Comparison of ENCODE assay signal across 28 mouse cellular contexts in genomic region chr4:56122198-56122597, GRCm38 (mm10).
DNase-seq lines count a peak whose midpoint lies in the region; ATAC-seq and TF ChIP-seq lines count a peak whose summit lies in the region.
"Had no signal": no experiment of that assay in that cellular context is flagged by ENCODE, and none has a peak within 500 bp of the region (broad histone marks: within the 10 kb centered on the region; RNA-seq: fewer than 3 reads in every experiment).

No protein-coding gene starts in this region.

- DNase-seq in urinary bladder, adult 18-20 months (ENCODE audit: low spot score in 2 of 2) = peak; percentile 15 to 29
- DNase-seq in urinary bladder, postnatal 25 days (ENCODE audit: low spot score) = no peak
- peak; percentile 3 for DNase-seq in 3T3-L1 (ENCODE audit: low read depth, low spot score)
- no peak for DNase-seq in spleen, adult 18-20 months
- DNase-seq: adrenal gland, adult 8-10 months; adrenal gland, postnatal 14 days; adrenal gland, postnatal 36 days; cerebellum, adult 11 months; cerebellum, adult 18-20 months; cerebellum, adult 8-10 months; cerebellum, adult 9-11 months; cerebellum, postnatal 14 days; cerebellum, postnatal 36 days; embryo, embryonic 11 days had no signal

- TF ChIP-seq CTCF in bone marrow macrophage, adult 2 months (IDR thresholded peaks at IDR 0.05; ENCODE audit: low read depth, low read length) = no peak

- no peak overlapping the region for H3K9ac ChIP-seq in midbrain, embryonic 16.5 days (ENCODE audit: low read depth, low read length)
- H3K9ac ChIP-seq: embryonic facial prominence, embryonic 13.5 days; embryonic facial prominence, embryonic 15.5 days; forebrain, embryonic 12.5 days had no signal

- H3K9me3 ChIP-seq in midbrain, embryonic 16.5 days (replicated peaks; ENCODE audit: control insufficient read depth, low read length, poor library complexity, severe bottlenecking) = no peaks in the 10 kb centered on the region
- H3K9me3 ChIP-seq: embryonic facial prominence, embryonic 13.5 days; embryonic facial prominence, embryonic 15.5 days; forebrain, embryonic 10.5 days; forebrain, embryonic 12.5 days had no signal

- 90% methylated on average over 5 of the region's 5 CpGs for WGBS in midbrain, embryonic 16.5 days

- no peaks in the 10 kb centered on the region for H3K27me3 ChIP-seq in midbrain, embryonic 16.5 days (ENCODE audit: control insufficient read depth, insufficient read depth, low read depth, low read length)
- H3K27me3 ChIP-seq: CH12.LX; embryonic facial prominence, embryonic 13.5 days; embryonic facial prominence, embryonic 15.5 days; forebrain, embryonic 12.5 days; Patski had no signal

- TF ChIP-seq POLR2A in bone marrow macrophage, adult 2 months (IDR thresholded peaks at IDR 0.05; ENCODE audit: borderline replicate concordance, low read depth, low read length) = no peak

- no peak overlapping the region for H3K4me3 ChIP-seq in bone marrow macrophage, adult 2 months (ENCODE audit: insufficient read depth, low read length)
- no peak overlapping the region for H3K4me3 ChIP-seq in midbrain, embryonic 16.5 days (ENCODE audit: low read depth, low read length)
- H3K4me3 ChIP-seq: embryonic facial prominence, embryonic 13.5 days; embryonic facial prominence, embryonic 15.5 days; erythroblast, embryonic 14.5 days; forebrain, embryonic 10.5 days; forebrain, embryonic 12.5 days had no signal

- no peaks in the 10 kb centered on the region for H3K36me3 ChIP-seq in midbrain, embryonic 16.5 days (ENCODE audit: control insufficient read depth, insufficient read depth, low read length)
- H3K36me3 ChIP-seq: embryonic facial prominence, embryonic 13.5 days; embryonic facial prominence, embryonic 15.5 days; forebrain, embryonic 10.5 days; forebrain, embryonic 12.5 days; G1E had no signal

- peaks cover 15% of the 10 kb centered on the region for H3K4me1 ChIP-seq in bone marrow macrophage, adult 2 months (ENCODE audit: control insufficient read depth, insufficient read depth, low read length)
- no peaks in the 10 kb centered on the region for H3K4me1 ChIP-seq in midbrain, embryonic 16.5 days (ENCODE audit: control insufficient read depth, insufficient read depth, low read length)
- H3K4me1 ChIP-seq: embryonic facial prominence, embryonic 15.5 days; forebrain, embryonic 10.5 days; forebrain, embryonic 12.5 days had no signal

- H3K4me2 ChIP-seq in midbrain, embryonic 16.5 days (ENCODE audit: low read length) = no peak overlapping the region
- H3K4me2 ChIP-seq: embryonic facial prominence, embryonic 13.5 days; embryonic facial prominence, embryonic 15.5 days; forebrain, embryonic 12.5 days had no signal

- H3K27ac ChIP-seq in bone marrow macrophage, adult 2 months (ENCODE audit: insufficient read depth, low read depth, low read length) = 0 out of 2 replicates have a peak overlapping the region, but pooled peaks have one; percentile 11
- no peak overlapping the region for H3K27ac ChIP-seq in midbrain, embryonic 16.5 days (ENCODE audit: low read length)
- H3K27ac ChIP-seq: embryonic facial prominence, embryonic 13.5 days; embryonic facial prominence, embryonic 15.5 days; forebrain, embryonic 10.5 days; forebrain, embryonic 12.5 days had no signal

- ATAC-seq in midbrain, embryonic 16.5 days = no peak
- ATAC-seq: activated CD4-positive, CD25-positive, alpha-beta regulatory T cell, adult 4 months; CD4-positive, CD25-positive, alpha-beta regulatory T cell, adult 4 months; forebrain, embryonic 14.5 days; forebrain, embryonic 16.5 days; Patski had no signal

Comparison
In these comparisons a context has a peak if more than half of its experiments do, and no peak if none do; other contexts are left out.
1. DNase-seq: peak in urinary bladder, adult 18-20 months (2 of 2) and 3T3-L1 (single experiment); none in urinary bladder, postnatal 25 days (single experiment) and spleen, adult 18-20 months (0 of 2).